ENCODE assay signal across 10 mouse cellular contexts in the genomic region with DNA sequence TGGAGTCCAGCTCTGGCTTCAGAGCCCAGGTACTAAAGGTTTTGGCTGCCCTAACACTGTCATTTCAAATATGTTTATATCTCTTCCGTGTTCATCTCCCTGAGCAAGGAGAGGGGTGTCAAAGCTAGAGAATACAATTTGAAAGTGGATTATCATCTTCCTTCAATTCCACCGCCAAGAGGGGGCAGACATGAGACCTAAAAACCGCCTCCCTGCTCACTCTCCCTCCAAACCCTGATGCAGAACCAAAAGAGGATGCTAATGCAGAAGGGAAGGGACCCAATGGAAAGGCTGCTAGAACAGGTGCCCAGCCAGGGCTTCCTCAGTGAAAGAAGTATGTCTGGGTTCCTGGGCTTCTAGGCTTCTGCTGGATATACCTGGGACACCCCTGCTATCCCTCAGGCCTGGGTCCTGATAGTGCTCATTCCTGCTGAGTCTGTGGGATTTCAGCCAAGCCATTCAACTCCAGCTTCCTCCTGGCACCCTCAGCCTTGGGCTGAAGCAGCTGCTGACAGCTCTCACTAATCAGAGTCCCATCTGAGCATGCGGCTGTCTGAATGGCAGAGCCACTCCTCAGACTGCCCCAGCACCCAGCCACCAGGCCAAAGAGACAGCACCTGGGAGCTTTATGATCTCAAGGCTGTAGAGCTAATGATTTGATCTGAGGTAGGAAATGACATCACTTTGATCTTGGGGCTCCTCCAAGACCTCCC. TPM values are rescaled to one million over a fixed set of nuclear protein-coding genes. Genes with fewer than 3 reads are reported as not detected.
DNase-seq lines count a peak whose midpoint lies in the region; ATAC-seq and TF ChIP-seq lines count a peak whose summit lies in the region.
"Had no signal": no experiment of that assay in that cellular context is flagged by ENCODE, and none has a peak within 500 bp of the region (broad histone marks: within the 10 kb centered on the region; RNA-seq: fewer than 3 reads in every experiment).

No protein-coding gene starts in this region.

- no peak for TF ChIP-seq POLR2A in bone marrow macrophage, adult 2 months (IDR thresholded peaks at IDR 0.05; ENCODE audit: borderline replicate concordance, low read depth, low read length)

- no peak for ATAC-seq in kidney, postnatal 0 days (replicated peaks; ENCODE audit: low FRiP score, low read depth)
- ATAC-seq in kidney, embryonic 16.5 days (ENCODE audit: low FRiP score, low TSS enrichment) = no peak

- H3K4me3 ChIP-seq in kidney, postnatal 0 days (replicated peaks; ENCODE audit: low read depth, low read length) = no peak overlapping the region
- H3K4me3 ChIP-seq in kidney, embryonic 16.5 days (ENCODE audit: low read length) = no peak overlapping the region
- no peak overlapping the region for H3K4me3 ChIP-seq in bone marrow macrophage, adult 2 months (ENCODE audit: insufficient read depth, low read length)
- H3K4me3 ChIP-seq: limb, embryonic 12.5 days; midbrain, embryonic 12.5 days had no signal

- peak; percentile 43; the same call in 1 of the 2 replicates for TF ChIP-seq CTCF in kidney, postnatal 0 days (IDR thresholded peaks at IDR 0.05; ENCODE audit: low read depth)
- peak; percentile 6; the same call in 1 of the 2 replicates for TF ChIP-seq CTCF in bone marrow macrophage, adult 2 months (IDR thresholded peaks at IDR 0.05; ENCODE audit: low read depth, low read length)

- H3K4me2 ChIP-seq in kidney, postnatal 0 days (ENCODE audit: low read length) = no peak overlapping the region
- no peak overlapping the region for H3K4me2 ChIP-seq in kidney, embryonic 16.5 days (replicated peaks; ENCODE audit: low read depth, low read length)
- H3K4me2 ChIP-seq: limb, embryonic 12.5 days; midbrain, embryonic 12.5 days had no signal

- H3K36me3 ChIP-seq in kidney, postnatal 0 days (ENCODE audit: insufficient read depth, low read length) = no peaks in the 10 kb centered on the region
- H3K36me3 ChIP-seq in kidney, embryonic 16.5 days (ENCODE audit: insufficient read depth, low read length) = no peaks in the 10 kb centered on the region
- H3K36me3 ChIP-seq: midbrain, embryonic 12.5 days had no signal

- no peak overlapping the region for H3K9ac ChIP-seq in kidney, postnatal 0 days (ENCODE audit: low read depth, low read length)
- H3K9ac ChIP-seq in kidney, embryonic 16.5 days (replicated peaks; ENCODE audit: low read length) = no peak overlapping the region
- H3K9ac ChIP-seq: limb, embryonic 12.5 days; midbrain, embryonic 12.5 days had no signal

- no peaks in the 10 kb centered on the region for H3K27me3 ChIP-seq in kidney, postnatal 0 days (ENCODE audit: insufficient read depth, low read length)
- H3K27me3 ChIP-seq in kidney, embryonic 16.5 days (ENCODE audit: insufficient read depth, low read length) = no peaks in the 10 kb centered on the region
- H3K27me3 ChIP-seq: limb, embryonic 12.5 days had no signal

- WGBS in kidney, postnatal 0 days = 39% methylated on average over 4 of the region's 4 CpGs
- 39% methylated on average over 4 of the region's 4 CpGs for WGBS in kidney, embryonic 16.5 days

- peak; percentile 32 for DNase-seq in kidney, postnatal 0 days (ENCODE audit: low spot score)
- peak; percentile 44 for DNase-seq in right cerebral cortex, postnatal 4 days
- no peak for DNase-seq in right cerebral cortex, adult 2 months (ENCODE audit: low spot score in 2 of 2)
- DNase-seq in thymus, postnatal 25 days = peak; percentile 26
- no peak for DNase-seq in ovary, adult 18-20 months (ENCODE audit: low spot score)
- DNase-seq: kidney, adult 8-10 months had no signal

- no peaks in the 10 kb centered on the region for H3K4me1 ChIP-seq in kidney, postnatal 0 days (replicated peaks; ENCODE audit: insufficient read depth, low read length)
- H3K4me1 ChIP-seq in kidney, embryonic 16.5 days (ENCODE audit: insufficient read depth, low read length) = no peaks in the 10 kb centered on the region
- no peaks in the 10 kb centered on the region for H3K4me1 ChIP-seq in bone marrow macrophage, adult 2 months (ENCODE audit: control insufficient read depth, insufficient read depth, low read length)
- H3K4me1 ChIP-seq: midbrain, embryonic 12.5 days had no signal

- H3K9me3 ChIP-seq in kidney, postnatal 0 days (replicated peaks; ENCODE audit: low read length) = no peaks in the 10 kb centered on the region
- H3K9me3 ChIP-seq in kidney, embryonic 16.5 days (ENCODE audit: low read length) = no peaks in the 10 kb centered on the region
- H3K9me3 ChIP-seq: limb, embryonic 12.5 days; midbrain, embryonic 12.5 days had no signal

- H3K27ac ChIP-seq in kidney, postnatal 0 days = no peak overlapping the region
- H3K27ac ChIP-seq in kidney, embryonic 16.5 days (ENCODE audit: low read length) = no peak overlapping the region
- H3K27ac ChIP-seq in bone marrow macrophage, adult 2 months (ENCODE audit: insufficient read depth, low read depth, low read length) = no peak overlapping the region
- H3K27ac ChIP-seq: limb, embryonic 12.5 days; midbrain, embryonic 12.5 days had no signal

RNA-seq across cellular contexts. Expression of gene Insyn1, which starts 8.2 kb away (rescaled TPM):
- 0.89 and 1.4 TPM in 2 replicates for polyA plus RNA-seq in kidney, postnatal 0 days (2015; fragmentation: Nextera tagmentation; extraction: Ambion mirVana)
- polyA plus RNA-seq in kidney, embryonic 16.5 days (2015; fragmentation: Nextera tagmentation; extraction: Ambion mirVana) = 1.0 and 1.5 TPM in 2 replicates
- not detected in 2 replicates for polyA plus RNA-seq in bone marrow macrophage, adult 2 months (2012; ENCODE audit: insufficient read depth, insufficient read length, missing spikeins)

RNA-seq across cellular contexts. Expression of gene Cd276, which starts 58.6 kb away (rescaled TPM):
- 23.9 and 27.9 TPM in 2 replicates for polyA plus RNA-seq in kidney, postnatal 0 days (2015; fragmentation: Nextera tagmentation; extraction: Ambion mirVana)
- polyA plus RNA-seq in kidney, embryonic 16.5 days (2015; fragmentation: Nextera tagmentation; extraction: Ambion mirVana) = 38.5 and 41.9 TPM in 2 replicates
- 8.7 and 9.3 TPM in 2 replicates for polyA plus RNA-seq in bone marrow macrophage, adult 2 months (2012; ENCODE audit: insufficient read depth, insufficient read length, missing spikeins)

Comparison
In these comparisons a context has a peak if more than half of its experiments do, and no peak if none do; other contexts are left out.
1. DNase-seq: peak in kidney, postnatal 0 days (single experiment), right cerebral cortex, postnatal 4 days (single experiment) and thymus, postnatal 25 days (single experiment); none in right cerebral cortex, adult 2 months (0 of 2) and ovary, adult 18-20 months (single experiment).